Mouse (Mus musculus): ENCODE results near the gene Prkaa1.

Prkaa1 gene

DNA sequence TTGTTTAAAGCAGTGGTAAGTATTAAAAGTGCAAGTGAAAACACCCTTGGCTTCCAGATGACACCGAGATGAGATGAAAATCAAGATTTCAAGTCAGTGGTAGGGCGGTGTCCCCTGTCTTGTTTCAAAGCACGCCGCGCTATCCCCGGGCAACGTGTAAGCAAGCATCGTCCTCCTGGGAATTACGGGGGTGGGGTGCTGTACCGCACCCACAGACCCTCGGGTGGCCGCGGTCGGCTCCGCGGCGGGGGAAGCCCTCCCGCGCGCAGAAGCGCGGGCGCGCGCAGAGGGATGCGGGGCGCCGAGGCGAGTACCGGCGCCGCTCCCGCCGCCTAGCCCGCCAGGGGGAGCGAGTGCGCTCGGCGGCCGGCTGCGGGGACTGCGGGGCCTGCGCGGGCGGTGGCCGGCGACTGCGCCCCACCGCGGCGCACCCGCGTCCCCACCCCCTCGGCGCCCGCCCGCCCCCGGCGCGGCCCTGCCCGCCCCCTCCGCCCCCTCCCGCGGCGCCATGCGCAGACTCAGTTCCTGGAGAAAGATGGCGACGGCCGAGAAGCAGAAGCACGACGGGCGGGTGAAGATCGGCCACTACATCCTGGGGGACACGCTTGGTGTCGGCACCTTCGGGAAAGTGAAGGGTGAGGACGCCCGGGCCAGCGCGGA lies at the start of gene Prkaa1:
Prkaa1 (plus strand) TSS at position 501 of the 660 bp plus-strand sequence.
- DNase-seq (ENCODE audit: low spot score): peak; percentile 75

DNA sequence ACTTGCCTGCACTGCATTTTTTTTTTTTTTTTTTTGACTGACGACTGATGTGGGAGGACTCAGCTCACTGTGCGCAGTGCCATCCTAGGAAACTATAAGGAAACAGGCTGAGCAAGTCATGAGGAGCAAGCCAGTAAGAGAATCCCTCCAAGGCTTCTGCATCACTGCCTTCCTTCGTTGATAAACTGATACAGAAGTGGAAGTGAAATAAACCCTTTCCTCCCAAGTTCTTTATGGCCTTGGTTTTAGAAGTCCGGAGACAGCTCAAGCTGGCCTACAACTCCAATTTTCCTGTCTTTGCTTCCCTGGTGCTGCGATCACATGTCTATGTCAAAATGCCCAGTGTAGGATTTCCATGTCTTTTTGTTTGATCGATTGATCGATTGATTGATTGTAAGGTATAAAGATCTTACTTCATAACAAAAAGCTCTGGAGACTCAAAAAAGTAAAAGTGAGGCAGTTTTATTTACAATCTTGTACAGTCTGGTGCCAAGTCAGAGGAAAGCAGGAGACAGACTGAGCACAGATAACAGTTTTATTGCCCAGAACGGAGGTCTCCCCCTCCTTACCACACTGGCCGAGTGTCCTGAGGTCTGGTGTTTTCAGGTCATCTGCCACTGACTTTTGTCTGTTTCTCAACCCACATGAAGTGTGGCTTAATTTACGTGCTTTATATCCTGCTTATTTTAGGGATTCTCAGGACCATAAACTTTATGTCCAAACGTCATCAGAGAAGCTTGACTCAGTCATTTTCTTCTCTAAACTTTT lies 47.9 kb upstream of the Prkaa1 start:
- DNase-seq (ENCODE audit: low spot score): no peak

DNA sequence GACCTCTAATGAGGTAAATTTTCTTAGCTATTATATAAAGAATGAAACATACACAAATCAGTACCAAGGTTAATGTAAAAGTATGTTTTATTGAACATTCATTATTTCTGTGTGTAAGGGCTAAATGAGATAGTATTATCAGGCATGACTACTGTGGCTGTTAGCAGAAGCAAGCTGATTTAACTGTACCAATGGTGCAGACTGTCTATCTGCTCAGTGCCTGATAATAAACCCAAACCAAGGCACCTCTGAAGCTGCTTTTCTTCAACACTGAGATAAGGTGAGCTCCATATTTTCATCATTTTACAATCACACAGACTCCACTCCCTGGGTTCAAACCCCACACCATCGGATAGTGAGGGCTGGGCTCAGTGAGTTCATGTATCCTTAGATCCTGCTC lies 46.3 kb upstream of the Prkaa1 start:
- DNase-seq (ENCODE audit: low spot score): no peak

DNA sequence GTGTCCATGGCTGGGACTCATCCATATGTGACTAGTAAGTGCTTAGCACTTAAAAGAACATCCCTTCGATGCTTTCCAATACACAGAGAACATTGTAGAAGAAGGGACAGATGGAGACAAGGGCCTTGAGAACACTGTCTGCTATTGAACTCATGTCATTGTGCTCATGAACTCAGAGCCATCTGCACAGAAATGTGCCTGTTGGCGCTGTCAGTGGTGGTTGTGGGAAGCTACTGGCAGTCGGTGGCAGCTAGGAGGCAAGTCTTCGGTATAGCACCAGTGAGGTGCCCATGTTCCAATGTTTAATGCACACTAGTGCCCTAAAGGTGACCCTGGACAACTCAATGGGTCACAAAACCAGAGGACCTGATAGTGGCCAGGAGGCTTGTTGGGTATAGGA lies 41.3 kb upstream of the Prkaa1 start:
- DNase-seq (ENCODE audit: low spot score): no peak

DNA sequence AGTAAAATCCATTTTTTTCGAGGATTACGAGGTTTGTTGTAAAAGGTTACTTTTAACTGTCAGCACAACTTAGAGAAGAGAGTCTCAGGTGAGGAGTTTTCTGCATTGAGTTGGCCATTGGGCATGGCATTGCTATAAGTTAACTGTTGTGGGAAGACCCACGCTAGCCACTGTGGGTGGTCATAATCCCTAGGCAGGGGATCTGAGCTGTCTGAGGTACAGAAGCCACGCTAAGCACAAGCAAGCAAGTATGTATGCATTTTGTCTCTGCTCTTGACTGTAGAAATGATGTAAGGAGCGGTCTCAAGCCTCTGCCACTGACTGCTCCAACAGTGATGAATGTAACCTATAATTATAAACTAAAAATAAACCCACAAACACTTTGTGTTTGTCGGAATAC lies 37.8 kb upstream of the Prkaa1 start:
- DNase-seq (ENCODE audit: low spot score): no peak

DNA sequence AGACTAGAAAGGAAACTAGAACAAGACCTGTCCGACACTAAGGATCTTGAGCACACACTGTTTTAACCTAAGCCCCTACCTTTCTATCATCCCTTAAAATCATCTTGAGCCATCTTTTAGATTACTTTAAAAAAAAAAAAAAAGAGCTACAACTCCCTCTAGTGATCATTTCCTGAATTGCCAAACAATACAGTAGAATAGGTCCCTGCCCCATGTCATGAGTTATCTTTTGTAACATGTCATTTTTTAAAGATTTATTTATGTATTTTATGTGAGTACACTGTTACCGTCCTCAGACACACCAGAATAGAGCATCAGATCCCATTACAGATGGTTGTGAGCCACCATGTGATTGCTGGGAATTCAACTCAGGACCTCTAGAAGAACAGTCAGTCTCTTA lies 37.4 kb upstream of the Prkaa1 start:
- DNase-seq (ENCODE audit: low spot score): no peak

DNA sequence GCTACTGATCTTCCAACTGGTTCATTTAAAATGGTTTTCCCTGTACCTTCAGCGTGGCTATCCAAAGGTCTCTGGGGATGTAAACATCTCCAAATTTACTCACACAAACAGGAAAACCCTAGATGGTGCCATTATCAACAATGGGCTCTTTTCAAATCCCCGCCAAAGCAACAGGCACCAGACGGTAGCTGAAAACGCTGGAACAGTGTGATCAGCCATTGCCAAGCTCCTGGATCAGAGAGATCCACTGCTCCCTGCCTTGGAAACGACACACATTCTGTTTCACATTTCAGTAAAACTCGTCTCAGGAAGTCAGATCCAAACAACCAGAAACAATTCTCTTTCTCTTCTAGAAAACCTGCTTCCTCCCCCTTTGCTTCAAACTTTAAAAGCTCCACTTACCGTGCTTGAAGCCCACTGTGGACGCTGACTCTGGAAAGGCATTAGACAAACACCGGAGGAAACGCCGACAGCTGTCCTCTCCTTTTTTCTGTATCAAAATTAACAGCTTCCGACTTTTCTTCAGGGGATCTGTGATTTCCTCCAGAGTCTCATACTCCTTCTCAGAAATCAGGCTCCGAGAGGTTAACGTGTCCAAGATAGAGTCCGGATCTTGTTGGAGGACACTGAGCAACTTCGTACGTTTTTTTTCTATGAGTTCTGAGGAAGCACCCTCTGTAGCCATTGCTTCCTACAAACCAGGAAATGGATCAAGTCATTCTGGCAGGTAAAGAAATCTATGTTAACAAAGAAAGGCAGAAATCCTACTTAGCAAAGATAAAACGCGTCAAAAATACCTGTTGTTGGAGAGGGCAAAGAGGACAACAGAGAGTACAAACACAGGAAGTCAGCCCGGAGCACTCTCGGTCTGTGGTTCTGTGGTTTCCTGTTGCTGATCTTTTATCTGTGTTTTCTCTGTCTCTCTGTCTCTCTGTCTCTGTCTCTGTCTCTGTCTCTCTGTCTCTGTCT lies 35.7 kb upstream of the Prkaa1 start, which contains the start of gene Card6:
Card6 (minus strand) TSS at position 854 of the 969 bp plus-strand sequence.
- no peak for DNase-seq (ENCODE audit: low spot score)

DNA sequence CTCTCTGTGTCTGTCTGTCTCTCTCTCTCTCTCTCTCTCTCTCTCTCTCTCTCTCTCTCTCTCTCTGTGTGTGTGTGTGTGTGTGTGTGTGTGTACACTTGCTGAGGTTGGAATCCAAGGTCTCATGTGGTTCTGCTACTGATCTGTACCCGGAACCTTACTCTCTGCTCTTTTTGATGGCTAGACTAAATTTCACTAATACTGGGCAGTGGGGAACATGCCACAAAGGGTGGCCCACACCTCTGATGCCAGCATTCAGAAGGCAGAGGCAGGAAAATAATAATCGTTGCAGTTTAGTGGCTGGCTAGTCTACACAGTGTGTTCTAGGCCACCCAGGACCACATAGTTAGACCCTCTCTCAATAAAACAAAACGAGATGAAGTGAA lies 35.0 kb upstream of the Prkaa1 start:
- no peak for DNase-seq (ENCODE audit: low spot score)

DNA sequence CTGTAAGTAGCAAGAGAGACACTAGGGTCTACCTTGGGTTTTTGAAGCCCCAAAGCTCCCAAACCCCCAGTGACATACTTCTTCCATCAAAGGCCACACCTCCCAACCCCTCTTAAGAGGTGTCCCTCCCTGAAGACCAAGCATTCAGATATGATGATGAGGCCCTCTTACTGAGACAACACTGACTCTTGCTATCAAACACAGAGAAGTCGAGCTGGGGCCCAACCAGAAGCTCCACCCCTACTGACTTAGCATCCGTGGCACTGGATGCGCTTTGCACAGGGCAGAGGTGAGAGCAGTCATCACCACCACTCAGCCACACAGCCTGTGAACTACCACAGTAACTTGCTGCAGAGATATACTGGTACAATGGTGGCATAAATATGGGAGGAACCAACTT lies 31.0 kb upstream of the Prkaa1 start:
- no peak for DNase-seq (ENCODE audit: low spot score)

DNA sequence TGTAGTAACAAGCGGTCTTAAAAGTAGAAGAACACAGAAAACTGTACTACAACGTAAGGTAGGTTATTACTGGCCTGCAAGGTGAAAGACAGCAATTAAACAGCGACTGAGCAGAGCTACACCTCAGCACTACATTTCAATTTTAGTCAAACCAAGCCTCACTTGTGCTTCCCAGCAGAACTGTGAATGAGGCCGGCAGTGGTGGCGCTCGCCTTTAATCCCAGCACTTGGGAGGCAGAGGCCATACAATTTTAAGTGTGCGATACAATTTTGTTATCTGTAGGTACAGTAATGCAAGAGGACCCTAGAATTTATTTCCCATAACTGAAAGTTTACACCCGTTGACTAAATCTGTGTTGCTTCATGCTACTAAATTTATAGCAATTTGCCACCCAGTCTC lies 28.5 kb upstream of the Prkaa1 start:
- DNase-seq (ENCODE audit: low spot score): no peak

DNA sequence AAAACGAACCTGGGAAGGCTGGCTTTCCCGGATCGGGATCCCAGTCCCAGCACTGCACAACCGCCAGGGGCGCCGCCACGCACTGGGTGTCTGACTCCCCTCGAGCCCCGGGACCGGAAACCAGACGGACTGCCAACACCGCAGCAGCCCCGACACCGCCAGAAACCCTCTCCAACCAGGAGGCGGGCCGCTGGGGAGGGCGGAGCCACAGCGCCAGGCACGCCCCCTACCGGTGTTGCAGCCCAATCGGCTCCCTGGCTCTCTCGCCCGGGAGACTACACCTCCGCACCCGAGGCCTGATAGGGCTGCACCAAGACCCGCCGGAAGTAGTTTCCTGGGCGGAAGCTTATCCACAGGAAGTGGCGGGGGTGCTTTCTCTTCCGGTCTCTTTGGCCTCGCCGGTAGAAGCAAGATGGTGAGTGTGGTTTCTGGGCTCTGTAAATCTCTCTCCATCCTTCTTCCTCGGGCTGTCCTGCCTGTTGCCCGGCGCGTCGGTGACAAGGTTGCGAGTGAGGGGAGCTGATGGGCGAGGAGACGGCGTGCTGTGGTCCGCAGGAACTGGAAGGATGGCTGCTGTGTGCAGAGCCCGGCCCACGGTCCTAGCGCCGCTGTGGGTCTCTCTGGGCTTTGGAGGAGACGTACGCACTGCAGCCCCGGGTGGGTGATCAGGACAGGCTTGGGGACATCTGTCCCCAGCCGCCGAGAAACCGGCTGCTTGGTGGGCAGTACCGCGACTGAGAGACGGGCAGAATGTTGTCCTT lies 27.2 kb upstream of the Prkaa1 start, which contains the start of gene Rpl37:
Rpl37 (plus strand) TSS at position 376 of the 761 bp plus-strand sequence.
- DNase-seq (ENCODE audit: low spot score): peak; percentile 99

DNA sequence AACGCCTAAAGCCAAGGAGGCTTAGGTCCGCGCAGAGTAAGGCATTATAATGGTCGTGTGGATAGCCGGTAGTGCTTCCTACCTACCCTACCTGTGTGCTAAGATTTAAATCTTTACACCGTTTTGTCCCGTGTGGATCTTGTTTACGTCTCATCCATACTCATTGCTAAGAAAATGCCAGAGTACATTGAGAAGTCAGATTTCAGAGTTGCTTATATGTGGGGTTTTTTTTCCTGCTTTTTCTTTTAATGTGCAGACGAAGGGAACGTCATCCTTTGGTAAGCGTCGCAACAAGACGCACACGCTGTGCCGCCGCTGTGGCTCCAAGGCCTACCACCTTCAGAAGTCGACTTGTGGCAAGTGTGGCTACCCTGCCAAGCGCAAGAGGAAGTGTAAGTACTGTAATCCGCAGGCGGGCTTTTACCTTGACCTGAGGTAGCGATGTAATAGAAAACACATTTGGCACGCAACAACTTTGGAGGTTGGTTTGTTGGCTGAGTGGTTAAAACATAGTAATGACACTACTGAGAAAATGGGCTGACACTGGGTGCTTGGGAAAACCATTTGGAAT lies 26.5 kb upstream of the Prkaa1 start:
- DNase-seq (ENCODE audit: low spot score): no peak

DNA sequence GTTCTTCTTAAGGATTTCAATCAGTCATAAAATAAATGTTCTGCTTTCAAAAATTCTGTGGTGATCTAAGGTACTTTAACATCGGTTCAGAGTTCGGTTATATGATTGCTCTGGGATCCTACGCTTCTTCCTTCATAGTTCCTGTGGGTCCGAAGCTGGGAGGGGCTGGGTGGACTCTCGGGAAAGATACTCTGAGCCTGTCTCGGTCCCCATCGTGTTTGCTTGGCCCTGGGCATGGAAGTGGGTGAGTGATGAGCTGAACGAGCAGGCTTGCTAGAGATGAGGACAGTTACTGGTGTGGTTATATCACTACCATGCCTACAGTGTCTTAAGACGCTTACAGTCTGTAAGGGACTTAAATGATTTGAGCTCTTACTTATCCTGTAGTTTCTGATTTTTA lies 25.0 kb upstream of the Prkaa1 start:
- DNase-seq (ENCODE audit: low spot score): no peak

DNA sequence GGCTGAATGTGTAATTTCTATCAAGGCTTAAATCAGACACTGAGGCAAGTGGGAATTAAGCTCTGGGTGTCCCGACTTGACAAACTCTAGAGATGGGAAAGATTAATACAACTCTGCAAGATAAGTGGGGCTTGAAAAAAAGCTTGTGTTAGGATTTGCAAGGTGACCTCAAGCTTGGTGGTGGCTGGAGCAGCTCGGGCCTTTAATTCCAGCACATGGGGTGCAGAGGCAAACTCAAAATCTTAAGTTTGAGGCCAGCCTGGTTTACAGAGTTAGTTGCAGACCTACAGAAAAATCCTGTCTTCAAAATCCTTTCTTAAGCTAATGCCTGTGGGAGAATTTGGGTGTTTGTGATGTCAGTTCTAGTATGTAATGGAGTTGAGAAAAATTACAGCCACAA lies 24.5 kb upstream of the Prkaa1 start:
- DNase-seq (ENCODE audit: low spot score): no peak

DNA sequence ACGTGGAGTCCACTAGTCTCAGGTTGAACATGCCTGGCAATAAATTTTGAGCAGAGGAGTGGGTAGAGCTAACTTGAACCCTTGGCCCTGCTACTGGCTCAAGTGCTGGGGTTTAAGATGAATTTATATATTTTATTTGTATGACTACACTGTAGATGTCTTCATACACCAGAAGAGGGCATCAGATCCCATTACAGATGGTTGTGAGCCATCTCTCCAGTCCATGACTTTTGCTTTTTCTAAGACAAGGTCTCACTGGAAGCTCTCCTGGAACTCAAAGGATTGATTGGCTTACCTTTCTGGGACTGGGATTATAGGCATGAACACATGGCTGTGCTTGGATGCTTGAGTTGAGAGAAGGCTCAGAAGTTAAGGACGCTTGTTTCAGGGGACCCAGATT lies 24.0 kb upstream of the Prkaa1 start:
- no peak for DNase-seq (ENCODE audit: low spot score)

DNA sequence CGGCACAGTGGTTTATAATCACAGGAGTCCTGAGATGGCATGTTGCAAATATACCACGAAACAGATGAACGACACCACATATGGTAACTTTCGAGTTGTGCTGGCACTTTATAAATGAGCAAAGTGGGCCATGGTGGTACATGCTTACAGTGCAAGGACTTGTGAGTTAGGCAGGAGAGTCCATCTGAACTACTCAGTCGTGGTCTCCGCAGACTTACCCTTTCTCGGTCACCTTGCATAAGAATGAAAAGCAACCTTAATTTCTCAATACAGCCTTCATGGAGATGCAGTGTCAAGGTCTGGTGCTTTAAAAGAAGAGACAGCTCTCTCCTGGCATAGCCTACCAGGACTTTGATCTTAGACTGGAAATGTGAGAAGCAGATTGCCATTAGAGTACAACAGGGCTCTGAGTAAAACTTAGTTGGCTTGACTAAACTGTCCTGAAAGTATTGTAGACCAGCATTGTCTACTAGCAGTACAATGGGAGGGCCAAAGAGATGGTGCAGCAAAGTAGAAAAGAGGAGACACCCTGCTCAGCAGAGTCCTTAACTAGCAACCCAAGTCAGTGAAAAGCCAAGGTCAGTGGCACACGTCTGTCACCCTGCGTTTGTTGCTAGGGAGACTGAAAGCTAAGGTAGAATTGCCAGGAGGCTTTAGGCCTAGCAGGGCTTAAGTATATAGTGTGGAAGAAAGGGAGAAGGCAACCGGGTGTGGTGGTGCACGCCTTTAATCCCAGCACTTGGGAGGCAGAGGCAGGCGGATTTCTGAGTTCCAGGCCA lies 21.9 kb upstream of the Prkaa1 start:
- no peak for DNase-seq (ENCODE audit: low spot score)

DNA sequence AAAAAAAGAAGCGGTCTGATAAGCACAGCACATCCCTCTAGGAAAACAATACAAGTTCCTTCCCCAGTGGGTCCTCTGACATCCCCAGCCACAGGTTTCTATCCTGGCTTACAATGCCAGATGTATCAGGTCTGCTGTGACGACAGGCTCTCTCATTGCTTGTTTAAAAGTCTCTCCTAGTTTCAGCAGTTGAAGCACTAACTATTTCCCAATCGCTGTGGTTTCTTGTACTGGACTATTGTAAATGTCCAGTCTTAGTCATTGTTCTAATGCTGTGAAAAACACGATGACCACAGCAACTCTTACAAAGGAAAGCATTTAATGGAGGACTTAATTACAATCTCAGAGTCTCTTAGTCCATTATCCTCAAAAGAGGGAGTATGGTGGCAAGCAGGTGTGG lies 17.2 kb upstream of the Prkaa1 start:
- DNase-seq (ENCODE audit: low spot score): no peak

DNA sequence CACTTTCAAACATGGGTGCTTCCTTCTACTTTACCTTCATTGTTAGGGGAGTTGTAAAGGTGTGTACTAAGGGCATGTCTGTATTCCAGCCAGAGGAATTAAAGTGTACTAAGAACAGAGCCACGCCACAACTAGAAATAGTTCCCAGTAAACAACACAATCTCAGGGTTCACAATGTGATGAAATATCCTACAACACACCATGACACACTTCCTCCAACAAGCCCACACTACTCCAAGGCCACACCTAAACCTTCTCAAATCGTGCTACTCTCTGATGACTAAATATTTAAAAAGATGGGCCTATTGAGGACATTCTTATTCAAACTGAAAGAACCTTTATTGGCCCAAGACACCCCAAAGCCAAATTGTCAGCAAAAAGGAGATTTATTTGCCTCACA lies 16.2 kb upstream of the Prkaa1 start:
- DNase-seq (ENCODE audit: low spot score): no peak

DNA sequence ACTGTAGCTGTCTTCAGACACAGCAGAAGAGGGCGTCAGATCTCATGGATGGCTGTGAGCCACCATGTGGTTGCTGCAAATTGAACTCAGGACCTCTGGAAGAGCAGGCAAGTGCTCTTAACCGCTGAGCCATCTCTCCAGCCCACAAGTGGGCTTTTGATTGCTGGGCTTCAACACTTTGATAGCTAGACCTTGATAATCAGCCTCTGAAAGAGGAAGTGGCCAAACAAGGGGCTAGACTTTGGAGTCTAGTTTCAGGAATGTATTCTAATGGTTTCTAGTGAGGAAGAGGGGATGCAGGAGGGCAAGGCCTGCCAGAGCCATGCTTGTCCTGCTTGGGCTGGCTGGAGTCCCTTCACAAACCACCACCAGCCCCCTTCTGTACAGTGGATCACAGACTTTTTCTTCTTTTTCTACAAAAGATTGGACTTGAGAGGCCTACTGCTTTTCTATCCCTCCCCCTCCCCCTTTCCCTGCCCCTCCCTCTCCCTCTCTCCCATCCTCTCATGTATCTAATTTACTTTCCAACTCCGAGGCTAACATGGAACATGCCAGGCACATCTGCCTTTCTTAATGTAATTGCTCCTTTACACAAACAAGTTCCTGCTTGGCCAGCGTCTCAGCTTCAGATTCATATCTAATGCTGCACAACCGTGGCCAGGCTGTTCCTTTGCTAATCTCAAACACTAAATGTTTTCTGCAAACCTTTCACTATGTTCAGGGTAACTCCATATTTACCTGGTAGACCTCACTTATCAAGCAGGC lies 15.3 kb upstream of the Prkaa1 start:
- no peak for DNase-seq (ENCODE audit: low spot score)

Measured in spleen, adult 12 weeks (tissue).